Mouse (Mus musculus) stomach, embryonic 16.5 days (tissue): ENCODE results near the gene Kcnj10. TPM values are rescaled to one million over a fixed set of nuclear protein-coding genes. Genes with fewer than 3 reads are reported as not detected.
A peak's percentile ranks its signal among the peaks of the same experiment; 100 is the strongest.

Source experiments
- ATAC-seq: fragments of 200-750 bp; cut with Nextera tagmentation; 2 replicates; pipeline ENCODE4 v1.8.0; 2017; ENCODE audit warnings: moderate number of reproducible peaks, moderate TSS enrichment; ENCODE audit not compliant: insufficient read depth, low FRiP score
- H3K27ac ChIP-seq: fragments of 300-500 bp; sonication (generic); 2 replicates; pipeline ENCODE4 v1.5.1; 2014; ENCODE audit warnings: low read length
- H3K27me3 ChIP-seq: fragments of 300-500 bp; sonication (generic); 2 replicates; pipeline ENCODE4 v1.6.1; 2014; ENCODE audit warnings: low read length, control low read depth, mixed read lengths; ENCODE audit not compliant: control insufficient read depth, insufficient read depth
- H3K36me3 ChIP-seq: fragments of 300-500 bp; sonication (generic); 2 replicates; pipeline ENCODE4 v1.6.1; 2014; ENCODE audit warnings: low read length; ENCODE audit not compliant: control insufficient read depth, insufficient read depth
- H3K4me1 ChIP-seq: fragments of 300-500 bp; sonication (generic); 2 replicates; pipeline ENCODE4 v1.6.1; 2014; ENCODE audit warnings: low read length, control low read depth, mixed read lengths; ENCODE audit not compliant: control insufficient read depth, insufficient read depth
- H3K4me2 ChIP-seq: fragments of 300-500 bp; sonication (generic); 2 replicates; pipeline ENCODE4 v1.6.1; 2014; ENCODE audit warnings: low read depth, low read length, mixed read lengths
- H3K4me3 ChIP-seq: fragments of 300-500 bp; sonication (generic); replicated peaks from 2 replicates; pipeline ENCODE4 v1.5.1; 2014; ENCODE audit warnings: mild to moderate bottlenecking, low read length
- H3K9ac ChIP-seq: fragments of 300-500 bp; sonication (generic); 2 replicates; pipeline ENCODE4 v1.6.1; 2014; ENCODE audit warnings: low read length
- H3K9me3 ChIP-seq: fragments of 300-500 bp; sonication (generic); replicated peaks from 2 replicates; pipeline ENCODE4 v1.6.1; 2016; ENCODE audit warnings: low read length, control low read depth; ENCODE audit not compliant: control insufficient read depth
- WGBS: fragments of 180-500 bp; shearing (Covaris S2); extraction: QIAGEN DNeasy Blood & Tissue Kit; methylation state at CpG from one replicate; pipeline ENCODE4 v1.1.7; 2014; 5-methylcytosine and 5-hydroxymethylcytosine counted together
- polyA plus RNA-seq: library from polyadenylated mRNA; unstranded; fragments of >200 nt; fragmentation: Nextera tagmentation; extraction: Ambion mirVana; gene quantifications from 2 replicates; pipeline ENCODE4 v1.2.1, GENCODE M21; 2015

Kcnj10 gene
- polyA plus RNA-seq, 1 experiment from 2014 or later = 0.19 TPM

DNA sequence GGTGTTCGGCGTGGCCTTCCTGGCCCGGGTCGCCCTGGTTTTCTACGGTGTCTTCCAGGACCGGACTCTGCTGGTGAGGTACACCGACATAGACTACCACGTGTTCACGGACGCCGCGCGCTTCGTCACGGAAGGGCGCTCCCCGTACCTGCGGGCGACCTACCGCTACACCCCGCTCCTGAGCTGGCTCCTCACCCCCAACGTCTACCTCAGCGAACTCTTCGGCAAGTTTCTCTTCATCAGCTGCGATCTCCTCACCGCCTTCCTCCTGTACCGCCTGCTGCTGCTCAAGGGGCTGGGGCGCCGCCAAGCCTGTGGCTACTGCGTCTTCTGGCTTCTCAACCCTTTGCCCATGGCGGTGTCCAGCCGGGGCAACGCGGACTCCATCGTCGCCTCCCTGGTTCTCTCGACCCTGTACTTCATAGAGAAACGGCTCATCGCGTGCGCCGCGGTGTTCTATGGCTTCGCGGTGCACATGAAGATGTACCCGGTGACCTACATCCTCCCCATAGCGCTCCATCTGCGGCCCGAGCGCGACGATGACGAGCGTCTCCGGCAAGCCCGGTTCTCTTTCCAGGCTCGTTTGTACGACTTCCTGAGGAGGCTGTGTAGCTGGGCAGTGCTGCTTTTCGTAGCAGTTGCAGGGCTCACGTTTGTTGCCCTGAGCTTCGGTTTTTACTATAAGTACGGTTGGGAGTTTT lies 35.9 kb downstream of the Kcnj10 start:
- H3K4me2 ChIP-seq = peak overlapping the region; percentile 98
- H3K4me3 ChIP-seq = peak overlapping the region; percentile 99
- peak overlapping the region; percentile 90 for H3K9ac ChIP-seq
- H3K9me3 ChIP-seq = no peaks in the 10 kb centered on the region
- H3K27me3 ChIP-seq = no peaks in the 10 kb centered on the region
- H3K27ac ChIP-seq = peak overlapping the region; percentile 67
- peaks cover 7% of the 10 kb centered on the region; the same call in 1 of the 2 replicates for H3K36me3 ChIP-seq
- no peak; the same call in 1 of the 2 replicates for ATAC-seq
- WGBS = 1% methylated on average over 62 of the region's 62 CpGs
- H3K4me1 ChIP-seq = peaks cover 24% of the 10 kb centered on the region

DNA sequence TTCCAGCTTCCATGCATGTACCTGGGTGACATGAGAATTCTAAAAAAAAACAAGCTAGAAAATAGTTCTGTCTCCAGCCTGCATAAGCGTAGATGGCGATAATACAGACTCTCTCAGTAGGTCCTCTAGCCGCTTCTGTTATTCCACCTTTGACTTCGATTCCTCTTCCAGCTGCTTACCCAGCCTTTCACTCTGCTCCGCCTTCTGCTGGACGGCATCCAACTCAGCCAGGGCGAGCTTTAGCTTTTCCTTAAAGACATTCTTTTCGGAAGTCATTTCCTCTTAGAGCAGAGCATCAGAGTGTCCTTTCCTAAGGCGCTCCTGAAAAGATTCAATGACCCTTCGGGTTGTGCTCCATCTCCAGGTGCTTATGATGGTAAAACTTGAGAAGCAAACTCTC lies 39.1 kb downstream of the Kcnj10 start:
- Histone ChIP-seq H3K27me3 (no peaks in the 10 kb centered on the region), H3K36me3 (peaks cover 9% of the 10 kb centered on the region; the same call in 1 of the 2 replicates), H3K9me3 (0 out of 2 replicates have a peak, but pooled peaks cover 3% of the 10 kb centered on the region), H3K27ac (no peak overlapping the region), H3K9ac (no peak overlapping the region), H3K4me1 (peaks cover 24% of the 10 kb centered on the region), H3K4me3 (no peak overlapping the region), H3K4me2 (no peak overlapping the region)
- ATAC-seq = no peak
- WGBS = 61% methylated on average over 10 of the region's 10 CpGs

DNA sequence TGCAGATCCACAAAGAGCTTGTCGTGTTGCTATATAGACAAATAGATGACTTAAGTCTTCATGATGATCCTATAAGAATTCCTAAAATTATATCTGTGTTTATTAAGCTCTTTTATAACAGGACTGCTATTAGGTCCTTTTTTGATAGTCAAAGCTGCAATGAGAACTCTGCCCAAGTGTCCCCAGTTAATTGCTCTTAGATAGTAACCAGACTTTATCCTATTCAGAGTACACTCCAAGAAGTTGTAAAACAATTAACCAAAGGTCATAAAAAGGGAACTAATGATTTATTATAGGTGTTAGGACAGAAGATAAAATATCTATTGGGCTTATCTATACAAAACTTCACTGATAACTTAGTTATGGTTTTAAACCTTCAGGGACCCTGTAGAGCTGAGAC lies 41.1 kb downstream of the Kcnj10 start:
- 96% methylated on average over 1 of the region's 1 CpGs for WGBS
- no peak overlapping the region for H3K4me3 ChIP-seq
- no peak overlapping the region for H3K4me2 ChIP-seq
- H3K4me1 ChIP-seq = peaks cover 22% of the 10 kb centered on the region
- H3K27me3 ChIP-seq = no peaks in the 10 kb centered on the region
- no peak overlapping the region for H3K9ac ChIP-seq
- no peak overlapping the region for H3K27ac ChIP-seq
- no peak for ATAC-seq
- peaks cover 9% of the 10 kb centered on the region; the same call in 1 of the 2 replicates for H3K36me3 ChIP-seq
- 0 out of 2 replicates have a peak, but pooled peaks cover 3% of the 10 kb centered on the region for H3K9me3 ChIP-seq

GRCm38 (mm10) chr1:172387246-172387645 lies 46.2 kb downstream of the Kcnj10 start:
- H3K27ac ChIP-seq = no peak overlapping the region

DNA sequence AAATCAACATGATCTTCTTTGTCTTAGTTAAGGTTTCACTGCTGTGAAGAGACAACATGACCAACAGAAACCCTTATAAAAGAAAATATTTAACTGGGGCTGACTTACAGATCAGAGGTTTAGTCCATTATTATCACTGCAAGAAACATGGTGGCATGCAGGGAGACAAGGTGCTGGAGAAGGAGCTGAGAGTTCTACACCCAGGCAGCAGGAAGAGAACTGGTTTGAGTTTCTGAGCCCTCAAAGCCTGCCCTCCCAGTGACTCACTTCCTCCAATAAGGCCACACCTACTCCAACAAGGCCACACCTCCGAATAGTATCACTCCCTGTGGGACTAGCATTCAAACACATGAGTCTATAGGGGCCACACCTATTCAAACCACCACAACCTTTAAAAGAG lies 49.8 kb downstream of the Kcnj10 start:
- H3K9me3 ChIP-seq = no peaks in the 10 kb centered on the region
- no peak overlapping the region for H3K9ac ChIP-seq
- WGBS = 56% methylated on average over 1 of the region's 1 CpGs
- no peaks in the 10 kb centered on the region; the same call in 1 of the 2 replicates for H3K27me3 ChIP-seq
- no peak overlapping the region for H3K4me3 ChIP-seq
- no peak overlapping the region for H3K27ac ChIP-seq
- peak; percentile 71; the same call in 1 of the 2 replicates for ATAC-seq
- no peak overlapping the region for H3K4me2 ChIP-seq
- H3K4me1 ChIP-seq = peaks cover 7% of the 10 kb centered on the region; the same call in 1 of the 2 replicates
- H3K36me3 ChIP-seq = no peaks in the 10 kb centered on the region

More at GRCm38 (mm10) chr1:172387246-172387645, 46.2 kb downstream of the Kcnj10 start:
- H3K27me3 ChIP-seq = no peaks in the 10 kb centered on the region
- H3K36me3 ChIP-seq = no peaks in the 10 kb centered on the region
- ATAC-seq = no peak
- WGBS = 83% methylated on average over 5 of the region's 5 CpGs
- 0 out of 2 replicates have a peak, but pooled peaks cover 3% of the 10 kb centered on the region for H3K9me3 ChIP-seq
- H3K9ac ChIP-seq = no peak overlapping the region
- no peak overlapping the region for H3K4me3 ChIP-seq
- H3K4me1 ChIP-seq = peaks cover 7% of the 10 kb centered on the region; the same call in 1 of the 2 replicates
- no peak overlapping the region for H3K4me2 ChIP-seq

- no peak for ATAC-seq
- Histone ChIP-seq H3K36me3 (no peaks in the 10 kb centered on the region), H3K9me3 (no peaks in the 10 kb centered on the region), H3K4me3 (no peak overlapping the region), H3K9ac (no peak overlapping the region), H3K4me1 (peaks cover 7% of the 10 kb centered on the region; the same call in 1 of the 2 replicates), H3K27me3 (no peaks in the 10 kb centered on the region; the same call in 1 of the 2 replicates), H3K4me2 (no peak overlapping the region; the same call in 1 of the 2 replicates), H3K27ac (no peak overlapping the region; the same call in 1 of the 2 replicates)
- WGBS = 28% methylated on average over 20 of the region's 20 CpGs
Observed at GRCm38 (mm10) chr1:172391807-172392581, 51.0 kb downstream of the Kcnj10 start.

DNA sequence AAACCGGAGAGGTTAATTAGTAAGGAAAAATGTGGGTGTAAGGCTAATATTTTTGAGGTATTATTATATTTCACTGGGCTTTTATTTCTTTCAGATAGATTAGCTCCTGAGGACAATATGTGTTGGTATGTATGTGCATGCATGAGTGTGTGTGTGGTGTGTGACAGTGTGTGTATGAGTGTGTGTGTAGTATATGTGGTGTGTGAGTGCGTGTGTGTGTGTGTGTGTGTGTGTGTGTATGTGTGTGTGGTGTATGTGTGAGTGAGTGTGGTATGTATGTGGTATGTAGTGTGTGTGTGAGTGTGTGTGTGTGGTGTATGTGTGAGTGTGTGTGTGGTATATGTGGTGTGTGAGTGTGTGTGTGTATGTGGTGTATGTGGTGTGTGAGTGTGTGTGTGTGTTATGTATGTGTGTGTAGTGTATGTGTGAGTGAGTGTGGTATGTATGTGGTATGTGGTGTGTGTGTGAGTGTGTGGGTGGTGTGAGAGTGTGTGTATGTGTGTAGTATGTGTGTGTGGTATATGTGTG lies 51.7 kb downstream of the Kcnj10 start:
- Histone ChIP-seq H3K4me2 (no peak overlapping the region), H3K4me1 (peaks cover 7% of the 10 kb centered on the region; the same call in 1 of the 2 replicates), H3K9me3 (no peaks in the 10 kb centered on the region), H3K27ac (no peak overlapping the region), H3K27me3 (no peaks in the 10 kb centered on the region; the same call in 1 of the 2 replicates), H3K36me3 (no peaks in the 10 kb centered on the region), H3K4me3 (no peak overlapping the region), H3K9ac (no peak overlapping the region)
- 87% methylated on average over 2 of the region's 2 CpGs for WGBS
- no peak for ATAC-seq

GRCm38 (mm10) chr1:172393739-172394138 lies 52.7 kb downstream of the Kcnj10 start:
- Histone ChIP-seq H3K27me3 (no peaks in the 10 kb centered on the region; the same call in 1 of the 2 replicates), H3K4me1 (peaks cover 7% of the 10 kb centered on the region; the same call in 1 of the 2 replicates), H3K4me3 (no peak overlapping the region), H3K4me2 (no peak overlapping the region), H3K9ac (no peak overlapping the region), H3K27ac (no peak overlapping the region), H3K9me3 (no peaks in the 10 kb centered on the region), H3K36me3 (no peaks in the 10 kb centered on the region)
- WGBS = 60% methylated on average over 8 of the region's 8 CpGs
- ATAC-seq = no peak
